ENCODE assay signal across 22 mouse cellular contexts in genomic region chr2:162572851-162573250, GRCm38 (mm10).
DNase-seq lines count a peak whose midpoint lies in the region; ATAC-seq and TF ChIP-seq lines count a peak whose summit lies in the region.
"Had no signal": no experiment of that assay in that cellular context is flagged by ENCODE, and none has a peak within 500 bp of the region (broad histone marks: within the 10 kb centered on the region; RNA-seq: fewer than 3 reads in every experiment).

No protein-coding gene starts in this region.

- H3K4me3 ChIP-seq in forebrain, postnatal 0 days (ENCODE audit: low read depth, low read length): no peak overlapping the region
- no peak overlapping the region for H3K4me3 ChIP-seq in forebrain, embryonic 12.5 days (replicated peaks)
- H3K4me3 ChIP-seq in hindbrain, postnatal 0 days (ENCODE audit: low read length): no peak overlapping the region
- no peak overlapping the region for H3K4me3 ChIP-seq in hindbrain, embryonic 13.5 days
- no peak overlapping the region for H3K4me3 ChIP-seq in lung, postnatal 0 days (ENCODE audit: low read depth, low read length)
- H3K4me3 ChIP-seq: embryonic facial prominence, embryonic 13.5 days; forebrain, embryonic 13.5 days; gastrocnemius, adult 2 months; heart, embryonic 12.5 days; hindbrain, embryonic 12.5 days had no signal

- H3K27me3 ChIP-seq in forebrain, postnatal 0 days (ENCODE audit: insufficient read depth, low read length): no peaks in the 10 kb centered on the region
- H3K27me3 ChIP-seq in forebrain, embryonic 12.5 days: no peaks in the 10 kb centered on the region
- no peaks in the 10 kb centered on the region for H3K27me3 ChIP-seq in hindbrain, postnatal 0 days (ENCODE audit: insufficient read depth, low read length)
- H3K27me3 ChIP-seq in hindbrain, embryonic 13.5 days: no peaks in the 10 kb centered on the region
- no peaks in the 10 kb centered on the region for H3K27me3 ChIP-seq in lung, postnatal 0 days (replicated peaks; ENCODE audit: insufficient read depth, low read length)
- H3K27me3 ChIP-seq: embryonic facial prominence, embryonic 13.5 days; forebrain, embryonic 13.5 days; heart, embryonic 12.5 days; hindbrain, embryonic 12.5 days; Patski had no signal

- TF ChIP-seq CTCF in forebrain, postnatal 0 days (IDR thresholded peaks at IDR 0.05; ENCODE audit: low read depth): 0 out of 2 replicates have a peak, but pooled peaks have one; percentile 19
- peak; percentile 61 for TF ChIP-seq CTCF in hindbrain, postnatal 0 days (IDR thresholded peaks at IDR 0.05; ENCODE audit: low read depth)
- peak; percentile 28; the same call in 1 of the 2 replicates for TF ChIP-seq CTCF in lung, postnatal 0 days (IDR thresholded peaks at IDR 0.05)

- H3K9ac ChIP-seq in forebrain, postnatal 0 days: no peak overlapping the region
- no peak overlapping the region for H3K9ac ChIP-seq in forebrain, embryonic 12.5 days
- H3K9ac ChIP-seq in hindbrain, postnatal 0 days (replicated peaks; ENCODE audit: low read length): no peak overlapping the region
- H3K9ac ChIP-seq in hindbrain, embryonic 13.5 days: no peak overlapping the region
- no peak overlapping the region for H3K9ac ChIP-seq in lung, postnatal 0 days (replicated peaks; ENCODE audit: low read depth)
- H3K9ac ChIP-seq: embryonic facial prominence, embryonic 13.5 days; forebrain, embryonic 13.5 days; heart, embryonic 12.5 days; hindbrain, embryonic 12.5 days had no signal

- H3K27ac ChIP-seq in forebrain, postnatal 0 days (ENCODE audit: low read depth, low read length): no peak overlapping the region
- no peak overlapping the region for H3K27ac ChIP-seq in forebrain, embryonic 12.5 days
- H3K27ac ChIP-seq in hindbrain, postnatal 0 days: no peak overlapping the region
- H3K27ac ChIP-seq in hindbrain, embryonic 13.5 days: no peak overlapping the region
- no peak overlapping the region for H3K27ac ChIP-seq in lung, postnatal 0 days (ENCODE audit: low read length)
- H3K27ac ChIP-seq: embryonic facial prominence, embryonic 13.5 days; forebrain, embryonic 13.5 days; gastrocnemius, adult 2 months; hindbrain, embryonic 12.5 days had no signal

- no peaks in the 10 kb centered on the region for H3K36me3 ChIP-seq in forebrain, postnatal 0 days (ENCODE audit: insufficient read depth)
- no peaks in the 10 kb centered on the region for H3K36me3 ChIP-seq in forebrain, embryonic 12.5 days (replicated peaks)
- no peaks in the 10 kb centered on the region for H3K36me3 ChIP-seq in hindbrain, postnatal 0 days (ENCODE audit: insufficient read depth, low read length)
- no peaks in the 10 kb centered on the region for H3K36me3 ChIP-seq in hindbrain, embryonic 13.5 days
- H3K36me3 ChIP-seq in lung, postnatal 0 days (ENCODE audit: insufficient read depth, low read length): no peaks in the 10 kb centered on the region
- H3K36me3 ChIP-seq: embryonic facial prominence, embryonic 13.5 days; heart, embryonic 12.5 days; hindbrain, embryonic 12.5 days had no signal

- no peak for TF ChIP-seq EP300 in lung, postnatal 0 days (IDR thresholded peaks at IDR 0.05)

- ATAC-seq in forebrain, postnatal 0 days: no peak
- ATAC-seq in forebrain, embryonic 12.5 days (ENCODE audit: low FRiP score): no peak
- ATAC-seq in hindbrain, postnatal 0 days: no peak
- ATAC-seq in hindbrain, embryonic 13.5 days (ENCODE audit: low FRiP score): no peak
- no peak for ATAC-seq in lung, postnatal 0 days
- ATAC-seq in monocyte, adult 5-6 weeks (replicated peaks; ENCODE audit: insufficient number of reproducible peaks, low FRiP score, low TSS enrichment, poor library complexity, severe bottlenecking): no peak
- ATAC-seq: forebrain, embryonic 13.5 days; intestine, embryonic 16.5 days; Patski had no signal

- no peak for DNase-seq in forebrain, postnatal 0 days
- DNase-seq in hindbrain, postnatal 0 days (ENCODE audit: low spot score): no peak
- no peak for DNase-seq in lung, postnatal 0 days (ENCODE audit: low spot score)
- DNase-seq in lung, postnatal 25 days (ENCODE audit: low spot score): no peak
- DNase-seq in R1 (ENCODE audit: low read depth, low spot score): peak; percentile 9
- DNase-seq: adrenal gland, adult 8-10 months; adrenal gland, postnatal 36 days; cerebellum, adult 2 months; cerebellum, postnatal 10 days; embryo, embryonic 11 days; gastrocnemius, adult 2 months; gastrocnemius, postnatal 25 days; heart, postnatal 4 days had no signal

- WGBS in forebrain, postnatal 0 days: 76% methylated on average over 2 of the region's 2 CpGs
- 76% methylated on average over 2 of the region's 2 CpGs for WGBS in forebrain, embryonic 12.5 days
- 77% methylated on average over 2 of the region's 2 CpGs for WGBS in hindbrain, postnatal 0 days
- WGBS in hindbrain, embryonic 13.5 days: 82% methylated on average over 2 of the region's 2 CpGs
- 56% methylated on average over 2 of the region's 2 CpGs for WGBS in lung, postnatal 0 days

- H3K4me2 ChIP-seq in forebrain, postnatal 0 days (ENCODE audit: low read depth): no peak overlapping the region
- H3K4me2 ChIP-seq in forebrain, embryonic 12.5 days: no peak overlapping the region
- H3K4me2 ChIP-seq in hindbrain, postnatal 0 days (ENCODE audit: low read depth, low read length): no peak overlapping the region
- H3K4me2 ChIP-seq in hindbrain, embryonic 13.5 days: no peak overlapping the region
- H3K4me2 ChIP-seq in lung, postnatal 0 days (replicated peaks; ENCODE audit: low read depth, low read length): no peak overlapping the region
- H3K4me2 ChIP-seq: embryonic facial prominence, embryonic 13.5 days; forebrain, embryonic 13.5 days; heart, embryonic 12.5 days; hindbrain, embryonic 12.5 days had no signal

- no peaks in the 10 kb centered on the region for H3K9me3 ChIP-seq in forebrain, postnatal 0 days (ENCODE audit: low read length)
- H3K9me3 ChIP-seq in forebrain, embryonic 12.5 days: no peaks in the 10 kb centered on the region
- H3K9me3 ChIP-seq in hindbrain, postnatal 0 days (ENCODE audit: low read length): no peaks in the 10 kb centered on the region
- no peaks in the 10 kb centered on the region for H3K9me3 ChIP-seq in hindbrain, embryonic 13.5 days
- H3K9me3 ChIP-seq in lung, postnatal 0 days (ENCODE audit: low read length): no peaks in the 10 kb centered on the region
- H3K9me3 ChIP-seq: embryonic facial prominence, embryonic 13.5 days; forebrain, embryonic 13.5 days; heart, embryonic 12.5 days; hindbrain, embryonic 12.5 days had no signal

- H3K4me1 ChIP-seq in forebrain, postnatal 0 days (ENCODE audit: insufficient read depth): no peaks in the 10 kb centered on the region
- peaks cover 7% of the 10 kb centered on the region for H3K4me1 ChIP-seq in forebrain, embryonic 12.5 days
- H3K4me1 ChIP-seq in hindbrain, postnatal 0 days (ENCODE audit: insufficient read depth, low read length): peaks cover 4% of the 10 kb centered on the region; the same call in 1 of the 2 replicates
- peaks cover 11% of the 10 kb centered on the region; the same call in 1 of the 2 replicates for H3K4me1 ChIP-seq in hindbrain, embryonic 13.5 days (replicated peaks)
- H3K4me1 ChIP-seq in lung, postnatal 0 days (ENCODE audit: insufficient read depth, low read depth, low read length): no peaks in the 10 kb centered on the region
- H3K4me1 ChIP-seq: embryonic facial prominence, embryonic 13.5 days; heart, embryonic 12.5 days; hindbrain, embryonic 12.5 days had no signal
